Mouse (Mus musculus): ENCODE measurements at regions not wholly inside any gene's neighbourhood (a gene's known extent, or its start where the extent isn't known, plus 50 kb on each side); places are given as distances from the start of the nearest gene placed in this dataset.

DNA sequence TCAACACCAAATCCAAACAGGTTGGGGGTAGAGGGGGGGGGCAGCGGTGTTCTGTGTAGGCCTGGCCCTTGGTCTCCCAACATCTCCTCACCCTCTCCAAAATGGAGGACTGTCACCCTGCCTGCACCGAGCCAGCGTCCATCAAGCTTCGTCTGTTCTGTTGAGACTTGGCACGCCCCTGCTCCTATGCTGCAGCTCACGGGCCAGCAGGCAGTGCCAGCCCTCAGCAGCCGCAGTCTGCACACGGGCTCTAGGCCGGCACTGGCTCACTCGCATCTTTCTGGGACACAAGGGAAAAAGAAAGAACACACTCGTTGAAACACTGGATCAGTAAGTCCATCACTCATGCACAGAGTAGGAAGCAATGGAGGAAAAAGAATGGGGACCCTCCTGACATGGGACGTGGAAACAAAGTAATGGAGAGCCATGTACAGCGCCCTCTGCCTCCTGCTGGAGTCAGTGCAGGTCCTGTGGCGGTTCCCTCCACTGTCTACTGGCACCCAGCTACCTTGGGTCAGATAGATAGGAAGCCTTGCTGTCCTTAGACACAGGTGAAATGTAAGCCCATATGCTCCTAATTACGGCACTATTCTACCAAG, 109.0 kb upstream of the 1700016C15Rik start:
- no peaks in the 10 kb centered on the region for H3K9me3 ChIP-seq (replicated peaks)
- H3K27me3 ChIP-seq (replicated peaks) = no peaks in the 10 kb centered on the region
- no peak overlapping the region for H3K4me2 ChIP-seq
- H3K4me3 ChIP-seq = no peak overlapping the region
- H3K27ac ChIP-seq (ENCODE audit: poor library complexity, severe bottlenecking) = no peak overlapping the region
- no peak for ATAC-seq (ENCODE audit: insufficient number of reproducible peaks, low FRiP score)
- H3K36me3 ChIP-seq = no peaks in the 10 kb centered on the region
- no peak overlapping the region for H3K9ac ChIP-seq
- 84% methylated on average over 15 of the region's 15 CpGs for WGBS
- peaks cover 24% of the 10 kb centered on the region for H3K4me1 ChIP-seq (replicated peaks)

DNA sequence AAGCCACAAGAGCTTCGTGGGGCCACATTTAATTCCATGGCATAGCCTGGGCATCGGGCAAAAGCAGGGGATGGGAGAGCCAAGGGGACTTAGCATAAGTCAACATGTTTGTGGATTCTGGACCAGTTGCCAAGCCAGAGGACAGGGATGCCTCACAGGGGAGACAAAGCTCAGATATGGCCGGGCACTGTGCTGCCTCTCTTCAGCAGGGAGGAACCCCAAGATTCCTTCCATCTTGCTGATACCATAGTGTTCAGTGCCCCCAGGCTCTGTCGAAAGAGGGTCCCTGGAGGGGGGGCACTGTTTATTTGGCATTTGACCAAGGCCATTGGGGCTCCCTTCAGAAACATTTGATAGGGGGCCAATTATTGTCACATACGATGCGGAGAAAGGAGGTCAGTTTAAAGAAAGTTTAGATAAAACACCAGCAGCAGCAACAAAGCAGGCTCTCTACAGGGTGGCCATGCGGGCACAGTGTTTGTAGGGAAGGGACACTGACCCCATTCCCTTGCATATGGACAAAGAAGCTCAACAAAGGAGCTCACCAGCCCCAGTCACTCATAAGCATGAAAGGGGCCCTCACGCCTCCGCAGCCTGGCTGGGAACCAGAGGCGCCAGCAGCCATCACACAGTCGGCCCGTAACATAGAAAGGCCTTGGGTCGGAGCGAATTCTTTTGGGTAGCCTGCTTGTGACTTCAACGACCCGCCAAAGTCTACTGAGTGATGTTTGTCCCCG, 107.6 kb upstream of the 1700016C15Rik start:
- H3K4me3 ChIP-seq = no peak overlapping the region
- no peaks in the 10 kb centered on the region for H3K27me3 ChIP-seq (replicated peaks)
- no peak overlapping the region for H3K27ac ChIP-seq (ENCODE audit: poor library complexity, severe bottlenecking)
- no peaks in the 10 kb centered on the region for H3K36me3 ChIP-seq
- H3K9me3 ChIP-seq (replicated peaks) = no peaks in the 10 kb centered on the region
- ATAC-seq (ENCODE audit: insufficient number of reproducible peaks, low FRiP score) = no peak
- no peak overlapping the region for H3K9ac ChIP-seq
- H3K4me1 ChIP-seq (replicated peaks) = peaks cover 18% of the 10 kb centered on the region
- no peak overlapping the region for H3K4me2 ChIP-seq
- 84% methylated on average over 17 of the region's 17 CpGs for WGBS

GRCm38 (mm10) chr1:177623304-177623726, 106.3 kb upstream of the 1700016C15Rik start:
- H3K9me3 ChIP-seq (replicated peaks) = no peaks in the 10 kb centered on the region
- H3K4me1 ChIP-seq (replicated peaks) = peaks cover 18% of the 10 kb centered on the region
- 14% methylated on average over 6 of the region's 6 CpGs for WGBS
- no peak overlapping the region for H3K9ac ChIP-seq
- no peak overlapping the region for H3K4me2 ChIP-seq
- peak; percentile 78 for ATAC-seq (ENCODE audit: insufficient number of reproducible peaks, low FRiP score)
- no peaks in the 10 kb centered on the region for H3K36me3 ChIP-seq
- H3K4me3 ChIP-seq = no peak overlapping the region
- H3K27ac ChIP-seq (ENCODE audit: poor library complexity, severe bottlenecking) = peak overlapping the region; percentile 80
- H3K27me3 ChIP-seq (replicated peaks) = no peaks in the 10 kb centered on the region

GRCm38 (mm10) chr1:177623735-177624134, 105.9 kb upstream of the 1700016C15Rik start:
- Histone ChIP-seq H3K27ac (ENCODE audit: poor library complexity, severe bottlenecking) (peak overlapping the region; percentile 31; the same call in 1 of the 2 replicates), H3K36me3 (no peaks in the 10 kb centered on the region), H3K4me3 (no peak overlapping the region), H3K9ac (no peak overlapping the region), H3K4me1 (replicated peaks) (peaks cover 18% of the 10 kb centered on the region), H3K9me3 (replicated peaks) (no peaks in the 10 kb centered on the region), H3K27me3 (replicated peaks) (no peaks in the 10 kb centered on the region), H3K4me2 (no peak overlapping the region)
- WGBS = 60% methylated on average over 6 of the region's 6 CpGs
- no peak for ATAC-seq (ENCODE audit: insufficient number of reproducible peaks, low FRiP score)

GRCm38 (mm10) chr1:177627814-177628213, 101.8 kb upstream of the 1700016C15Rik start:
- no peaks in the 10 kb centered on the region for H3K9me3 ChIP-seq (replicated peaks)
- no peaks in the 10 kb centered on the region for H3K36me3 ChIP-seq
- peaks cover 18% of the 10 kb centered on the region for H3K4me1 ChIP-seq (replicated peaks)
- H3K27ac ChIP-seq (ENCODE audit: poor library complexity, severe bottlenecking) = no peak overlapping the region
- no peak overlapping the region for H3K4me2 ChIP-seq
- no peak overlapping the region for H3K9ac ChIP-seq
- 87% methylated on average over 4 of the region's 4 CpGs for WGBS
- ATAC-seq (ENCODE audit: insufficient number of reproducible peaks, low FRiP score) = no peak
- H3K4me3 ChIP-seq = no peak overlapping the region
- 0 out of 2 replicates have a peak, but pooled peaks cover 4% of the 10 kb centered on the region for H3K27me3 ChIP-seq (replicated peaks)

DNA sequence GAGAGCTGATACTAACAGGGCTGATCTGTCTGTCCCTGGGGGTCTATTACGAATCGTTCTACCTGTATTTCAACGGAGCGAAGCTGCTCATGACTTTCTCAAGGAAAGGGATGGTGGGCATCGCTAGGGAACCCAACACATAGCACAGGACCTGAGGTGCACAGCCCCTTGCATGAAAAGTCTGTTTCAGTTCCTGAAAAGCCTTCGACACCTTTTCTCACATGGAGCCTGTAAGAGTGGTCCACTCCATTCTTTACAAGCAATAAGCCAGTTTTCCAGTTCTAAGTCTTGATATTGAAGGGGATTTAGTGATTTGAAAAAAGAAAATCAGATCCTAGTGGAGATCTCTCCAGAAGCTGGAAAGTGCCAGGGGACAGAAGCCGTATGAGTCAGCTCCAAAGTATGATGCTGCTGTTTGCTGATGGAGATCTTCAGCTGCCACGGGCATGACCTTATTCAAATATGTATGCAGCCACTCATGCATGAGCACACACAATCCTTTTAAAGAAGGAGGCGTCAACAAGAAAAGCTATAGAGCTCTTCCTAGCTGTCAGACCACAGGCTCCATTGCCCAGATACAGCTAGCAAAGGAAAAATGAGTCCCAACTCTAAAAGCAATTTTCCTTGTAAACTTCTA, 95.5 kb upstream of the 1700016C15Rik start:
- 76% methylated on average over 9 of the region's 9 CpGs for WGBS
- no peak for ATAC-seq (ENCODE audit: insufficient number of reproducible peaks, low FRiP score)
- H3K4me2 ChIP-seq = no peak overlapping the region

GRCm38 (mm10) chr1:177637061-177637460, 92.6 kb upstream of the 1700016C15Rik start:
- ATAC-seq (ENCODE audit: insufficient number of reproducible peaks, low FRiP score) = no peak
- peaks cover 7% of the 10 kb centered on the region for H3K4me1 ChIP-seq (replicated peaks)
- H3K27ac ChIP-seq (ENCODE audit: poor library complexity, severe bottlenecking) = no peak overlapping the region
- no peaks in the 10 kb centered on the region for H3K36me3 ChIP-seq
- WGBS = 77% methylated on average over 9 of the region's 9 CpGs
- H3K27me3 ChIP-seq (replicated peaks) = no peaks in the 10 kb centered on the region
- no peaks in the 10 kb centered on the region for H3K9me3 ChIP-seq (replicated peaks)
- no peak overlapping the region for H3K9ac ChIP-seq
- no peak overlapping the region for H3K4me2 ChIP-seq
- H3K4me3 ChIP-seq = no peak overlapping the region

More for the DNA sequence above, 95.5 kb upstream of the 1700016C15Rik start:
- H3K27ac ChIP-seq (ENCODE audit: poor library complexity, severe bottlenecking) = no peak overlapping the region
- H3K36me3 ChIP-seq = no peaks in the 10 kb centered on the region
- no peak overlapping the region for H3K4me3 ChIP-seq
- 0 out of 2 replicates have a peak, but pooled peaks cover 4% of the 10 kb centered on the region for H3K27me3 ChIP-seq (replicated peaks)
- no peaks in the 10 kb centered on the region for H3K9me3 ChIP-seq (replicated peaks)
- H3K4me1 ChIP-seq (replicated peaks) = peaks cover 7% of the 10 kb centered on the region
- H3K9ac ChIP-seq = no peak overlapping the region

DNA sequence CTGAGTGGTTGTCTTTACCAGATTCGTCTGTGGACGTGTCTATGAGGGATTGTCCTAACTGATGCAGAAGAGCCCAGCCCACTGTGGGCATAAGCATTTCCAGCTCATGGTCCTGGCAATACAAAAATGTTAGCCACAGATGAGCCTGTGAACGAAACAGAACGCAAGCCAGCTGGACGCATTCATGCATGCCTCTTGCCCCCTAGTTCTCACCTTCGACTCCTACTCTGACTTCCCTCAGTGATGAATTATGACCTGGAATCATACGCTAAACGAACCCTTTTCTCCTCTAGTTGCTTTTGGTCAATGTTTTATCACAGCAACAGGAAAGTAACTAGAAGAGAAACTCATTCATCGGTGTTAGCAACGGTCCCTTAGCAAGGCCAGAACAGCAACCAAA, 91.2 kb upstream of the 1700016C15Rik start:
- H3K4me2 ChIP-seq = no peak overlapping the region
- 90% methylated on average over 10 of the region's 10 CpGs for WGBS
- no peak overlapping the region for H3K4me3 ChIP-seq
- H3K4me1 ChIP-seq (replicated peaks) = peaks cover 15% of the 10 kb centered on the region
- no peaks in the 10 kb centered on the region for H3K9me3 ChIP-seq (replicated peaks)
- no peaks in the 10 kb centered on the region for H3K27me3 ChIP-seq (replicated peaks)
- no peak overlapping the region for H3K9ac ChIP-seq
- H3K27ac ChIP-seq (ENCODE audit: poor library complexity, severe bottlenecking) = no peak overlapping the region
- H3K36me3 ChIP-seq = no peaks in the 10 kb centered on the region
- ATAC-seq (ENCODE audit: insufficient number of reproducible peaks, low FRiP score) = no peak

DNA sequence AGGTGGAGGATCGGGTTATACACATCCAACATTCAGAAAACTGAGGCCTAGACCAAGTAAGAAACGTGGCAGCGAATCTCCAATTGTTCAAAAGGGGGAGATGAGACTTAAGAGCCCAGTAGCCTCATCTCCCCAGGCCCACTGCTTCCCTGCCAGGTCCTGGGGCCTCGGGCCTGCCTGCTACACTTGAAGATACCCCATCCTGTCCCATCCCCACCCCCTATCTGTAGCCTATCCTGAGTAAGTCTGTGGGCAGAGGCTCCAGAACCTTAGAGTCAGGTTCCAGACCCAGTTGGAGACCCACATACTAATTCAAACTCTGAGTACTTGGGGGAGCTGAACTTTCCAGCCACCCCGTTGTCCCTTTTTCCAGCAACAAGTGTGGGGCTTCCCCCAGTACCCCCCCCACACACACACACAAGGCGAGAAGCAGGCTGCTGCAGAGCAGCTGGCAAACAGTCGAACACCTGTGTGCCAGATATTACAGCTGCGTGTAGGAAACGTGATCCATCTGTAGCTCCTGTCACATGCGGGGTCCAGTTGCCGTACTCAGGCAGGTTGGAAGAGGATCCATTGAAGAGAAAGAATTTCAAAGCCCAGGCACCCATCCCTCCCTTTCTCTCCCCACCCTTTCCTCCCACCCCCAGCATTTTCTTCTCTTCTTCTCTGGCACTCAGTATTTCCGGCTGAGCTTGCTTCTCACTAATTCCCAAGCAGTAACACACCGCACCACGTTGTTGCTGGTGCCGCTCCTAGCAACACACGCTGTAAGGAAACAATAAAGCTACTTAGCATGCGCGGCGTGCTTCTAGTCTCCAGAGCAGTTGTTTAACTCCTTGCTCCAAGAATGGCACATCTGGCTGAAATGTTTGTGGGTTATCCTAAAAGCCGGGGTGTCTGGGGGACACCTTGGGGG, 89.4 kb upstream of the 1700016C15Rik start:
- no peak for ATAC-seq (ENCODE audit: insufficient number of reproducible peaks, low FRiP score)
- Histone ChIP-seq H3K4me1 (replicated peaks) (peaks cover 16% of the 10 kb centered on the region), H3K36me3 (no peaks in the 10 kb centered on the region), H3K27me3 (replicated peaks) (no peaks in the 10 kb centered on the region), H3K9me3 (replicated peaks) (no peaks in the 10 kb centered on the region), H3K4me2 (no peak overlapping the region), H3K4me3 (no peak overlapping the region), H3K9ac (no peak overlapping the region), H3K27ac (ENCODE audit: poor library complexity, severe bottlenecking) (no peak overlapping the region)
- 64% methylated on average over 20 of the region's 20 CpGs for WGBS

GRCm38 (mm10) chr1:177642712-177643467, 86.7 kb upstream of the 1700016C15Rik start:
- WGBS = 53% methylated on average over 10 of the region's 10 CpGs
- Histone ChIP-seq H3K4me1 (replicated peaks) (peaks cover 9% of the 10 kb centered on the region), H3K9ac (no peak overlapping the region), H3K9me3 (replicated peaks) (no peaks in the 10 kb centered on the region), H3K36me3 (no peaks in the 10 kb centered on the region), H3K27ac (ENCODE audit: poor library complexity, severe bottlenecking) (no peak overlapping the region), H3K4me2 (no peak overlapping the region), H3K27me3 (replicated peaks) (no peaks in the 10 kb centered on the region), H3K4me3 (no peak overlapping the region)
- ATAC-seq (ENCODE audit: insufficient number of reproducible peaks, low FRiP score) = peak; percentile 15; the same call in 1 of the 2 replicates

Data from heart, embryonic 12.5 days (tissue).